ENCODE assay signal across 8 mouse cellular contexts in genomic region chr16:59600311-59601251, GRCm38 (mm10). TPM values are rescaled to one million over a fixed set of nuclear protein-coding genes. Genes with fewer than 3 reads are reported as not detected.
A peak's percentile ranks its signal among the peaks of the same experiment; 100 is the strongest.
DNase-seq lines count a peak whose midpoint lies in the region; ATAC-seq and TF ChIP-seq lines count a peak whose summit lies in the region.

Gene Crybg3 (minus strand): TSS chr16:59600979.

- DNase-seq in adipocyte (ENCODE audit: low spot score): peak; percentile 70
- peak; percentile 72 to 74 for DNase-seq in gastrocnemius, postnatal 36 days
- peak; percentile 47 to 56 for DNase-seq in left cerebral cortex, postnatal 25 days (ENCODE audit: low spot score in 2 of 2)
- DNase-seq in right cerebral cortex, adult 2 months (ENCODE audit: low spot score in 2 of 2): peak; percentile 20 to 37
- DNase-seq in urinary bladder, postnatal 25 days (ENCODE audit: low spot score): peak; percentile 83

- H3K4me3 ChIP-seq in cortical plate, adult 2 months (ENCODE audit: insufficient read depth, low read length): peak within 1 kb of the TSS; percentile 40
- peak within 1 kb of the TSS; percentile 90 for H3K4me3 ChIP-seq in megakaryocyte, embryonic 14.5 days (replicated peaks)

- intact Hi-C loops in gastrocnemius, postnatal 36 days (cut with DNase I): loop anchor here (5.0 kb wide), 1 partner anchor 123 kb away; no protein-coding TSS in a partner anchor
- intact Hi-C loops in left cerebral cortex, postnatal 25 days (cut with DNase I): loop anchor here (5.0 kb wide), 2 partner anchors 53 to 128 kb away; partner anchors contain the start of gene Riox2

- no peak for TF ChIP-seq POLR2A in cortical plate, adult 2 months (IDR thresholded peaks at IDR 0.05; ENCODE audit: extremely low read depth, insufficient read depth, low read length)

- H3K9me3 ChIP-seq in megakaryocyte, embryonic 14.5 days: no peaks in the 10 kb centered on the region

- H3K27me3 ChIP-seq in megakaryocyte, embryonic 14.5 days (replicated peaks): peaks cover 34% of the 10 kb centered on the region

- no peak for TF ChIP-seq CTCF in cortical plate, adult 2 months (IDR thresholded peaks at IDR 0.05; ENCODE audit: extremely low read depth, insufficient read depth, low read length)

- peak within 1 kb of the TSS; percentile 68; the same call in 1 of the 2 replicates for H3K27ac ChIP-seq in cortical plate, adult 2 months (ENCODE audit: insufficient read depth, low read length)

- H3K4me1 ChIP-seq in cortical plate, adult 2 months (ENCODE audit: control insufficient read depth, insufficient read depth, low read length): no peaks in the 10 kb centered on the region
- peaks cover 12% of the 10 kb centered on the region for H3K4me1 ChIP-seq in megakaryocyte, embryonic 14.5 days

- ATAC-seq in inflammation-experienced regulatory T-cells, adult 6 months: peak; percentile 62

- no peaks in the 10 kb centered on the region for H3K36me3 ChIP-seq in megakaryocyte, embryonic 14.5 days (replicated peaks; ENCODE audit: low read length)

RNA-seq across cellular contexts. Expression of gene Crybg3, which starts in this region (rescaled TPM):
- polyA plus RNA-seq in cortical plate, adult 2 months (2012; rRNA removed): 2.6 and 4.0 TPM in 2 replicates
- total RNA-seq in gastrocnemius, postnatal 36 days (2021): 10 to 100 TPM; 33.7 TPM
- polyA plus RNA-seq in inflammation-experienced regulatory T-cells, adult 6 months (2017; shearing (Covaris generic)): 10 to 100 TPM; 14.0 to 15.8 (median 14.6) TPM
- 1 to 10 TPM; 5.9 to 6.2 TPM for total RNA-seq in left cerebral cortex, postnatal 25 days (2021)
- polyA plus RNA-seq in megakaryocyte, embryonic 14.5 days (2012; ENCODE audit: insufficient read depth, low replicate concordance): not detected in 2 replicates

Comparison
In these comparisons a context has a peak if more than half of its experiments do, and no peak if none do; other contexts are left out.
1. Peak in every context shown above with its lines: DNase-seq, ATAC-seq, H3K4me3 ChIP-seq and H3K27ac ChIP-seq.
2. RNA of gene Crybg3 (total RNA-seq): 33.7 TPM in gastrocnemius, postnatal 36 days; 5.9 to 6.2 TPM in left cerebral cortex, postnatal 25 days; every median in the first group is over 4 times any median in the second.
3. DNase-seq: peak in every context shown above with its lines; median percentile 83 in urinary bladder, postnatal 25 days; 73 in gastrocnemius, postnatal 36 days; 70 in adipocyte; 52 in left cerebral cortex, postnatal 25 days; 28 in right cerebral cortex, adult 2 months.